Mouse (Mus musculus): ENCODE data around the gene Bak1.

GRCm38 (mm10) chr17:27011167-27011566, 17.6 kb downstream of the Bak1 start:
- TF ChIP-seq POLR2AphosphoS2 (IDR thresholded peaks at IDR 0.05; ENCODE audit: insufficient read length, low read depth) (no peak), MAX (IDR thresholded peaks at IDR 0.05; ENCODE audit: low read depth) (no peak), POLR2A (IDR thresholded peaks at IDR 0.05; ENCODE audit: insufficient read length, low read depth) (no peak), TCF3 (IDR thresholded peaks at IDR 0.05; ENCODE audit: insufficient read length, low read depth) (no peak)

Data from myocyte (in vitro differentiated cells).